Mouse (Mus musculus): Measurements from ENCODE around the gene Avl9. TPM values are rescaled to one million over a fixed set of nuclear protein-coding genes. Genes with fewer than 3 reads are reported as not detected.

Gene Avl9
- polyA plus RNA-seq, 1 experiment from 2014 or later: 31.9 TPM

DNA sequence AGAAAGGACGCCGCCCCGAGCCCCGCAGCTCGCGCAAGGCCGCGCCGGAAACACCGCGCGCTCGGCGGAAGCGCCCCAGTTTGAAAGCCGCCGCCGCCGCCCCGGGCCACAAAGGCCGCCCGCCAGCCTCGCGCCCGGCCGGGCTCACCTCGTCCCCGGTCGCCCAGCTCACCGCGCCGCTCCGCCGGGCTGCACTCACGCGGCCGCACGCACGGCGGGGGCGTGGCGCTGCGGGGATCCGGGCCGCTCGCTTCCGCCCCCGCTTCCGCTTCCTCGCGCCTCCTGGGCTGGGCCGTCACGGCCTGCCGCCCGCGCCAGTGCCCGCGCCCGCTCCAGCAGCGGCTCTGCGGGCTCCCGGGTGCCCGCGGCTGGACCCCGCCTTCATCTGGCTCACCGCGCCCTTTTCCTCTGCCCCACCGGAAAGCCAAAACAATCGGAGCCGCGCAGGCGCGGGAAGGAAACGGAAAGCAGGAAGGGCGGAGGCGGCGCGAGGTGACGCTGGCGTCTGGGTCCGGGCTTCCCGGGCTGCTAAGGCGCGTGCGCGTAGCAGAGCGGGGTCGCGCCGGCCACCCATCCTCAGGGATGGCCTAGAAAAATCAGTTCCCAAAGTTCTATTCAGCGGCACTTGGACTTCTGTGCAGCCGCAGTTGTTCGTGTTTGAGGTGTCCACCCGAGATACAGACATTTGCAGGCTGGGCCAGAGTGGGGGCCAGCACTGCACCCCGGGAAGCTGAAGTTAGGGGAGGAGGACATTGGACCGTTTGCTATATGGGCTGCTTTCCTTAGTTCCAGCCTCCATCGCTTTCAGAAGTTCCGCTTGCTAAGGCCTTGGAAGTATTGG lies 82.8 kb downstream of the Avl9 start, which contains the start of gene Kbtbd2:
Gene Kbtbd2 (minus strand): TSS at position 503 of the 841 bp plus-strand sequence.
- peak within 1 kb of the TSS; percentile 96 for H3K9ac ChIP-seq
- H3K27ac ChIP-seq: peak within 1 kb of the TSS; percentile 100
- peaks cover 34% of the 10 kb centered on the region for H3K4me1 ChIP-seq
- no peaks in the 10 kb centered on the region for H3K9me3 ChIP-seq
- H3K27me3 ChIP-seq (replicated peaks): no peaks in the 10 kb centered on the region
- peak within 1 kb of the TSS; percentile 95 for H3K4me3 ChIP-seq
- ATAC-seq (replicated peaks): peak; percentile 96
- no peaks in the 10 kb centered on the region for H3K36me3 ChIP-seq (replicated peaks)
- H3K4me2 ChIP-seq: peak within 1 kb of the TSS; percentile 74
- WGBS: under 1% methylated on average over 97 of the region's 98 CpGs

DNA sequence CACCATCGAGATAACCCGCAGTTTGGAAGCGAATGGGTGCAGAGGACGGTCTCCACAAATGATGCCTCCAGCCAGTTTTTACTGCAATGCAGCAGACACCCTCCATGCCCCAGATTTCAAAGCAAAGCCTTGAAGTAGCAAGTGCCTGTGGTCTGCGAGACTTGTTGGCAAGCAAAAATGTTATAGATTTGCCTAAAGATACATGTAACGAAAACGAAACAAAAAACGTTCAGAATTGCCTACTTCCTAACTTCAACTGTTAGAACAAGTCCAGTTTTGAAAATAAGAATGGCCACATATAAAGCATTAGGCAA lies 83.4 kb downstream of the Avl9 start:
- Histone ChIP-seq H3K36me3 (replicated peaks) (no peaks in the 10 kb centered on the region), H3K4me1 (peaks cover 34% of the 10 kb centered on the region), H3K4me3 (peak overlapping the region; percentile 95), H3K27ac (peak overlapping the region; percentile 100), H3K27me3 (replicated peaks) (no peaks in the 10 kb centered on the region), H3K9me3 (no peaks in the 10 kb centered on the region), H3K4me2 (peak overlapping the region; percentile 74), H3K9ac (peak overlapping the region; percentile 96)
- 19% methylated on average over 8 of the region's 8 CpGs for WGBS
- ATAC-seq (replicated peaks): no peak

DNA sequence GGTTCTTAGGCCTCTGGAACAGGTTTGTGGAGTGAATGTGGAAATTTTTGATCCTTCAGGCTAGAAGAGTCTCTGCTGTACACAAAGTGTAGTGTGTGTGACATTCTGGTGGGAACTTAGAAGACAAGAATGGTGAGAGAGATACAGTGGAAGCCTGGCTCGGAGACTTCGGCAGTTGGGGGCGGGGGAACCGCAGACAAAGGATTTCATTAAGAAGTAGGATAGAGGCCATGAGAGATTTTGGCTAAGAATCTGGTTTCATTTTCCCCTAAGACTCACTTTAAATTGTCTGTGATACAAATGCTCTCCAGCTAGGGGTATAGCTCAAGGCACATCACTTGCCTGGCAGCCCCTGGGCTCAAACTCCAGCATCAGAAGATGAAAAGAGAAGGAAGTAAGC lies 90.3 kb downstream of the Avl9 start:
- H3K4me1 ChIP-seq: no peaks in the 10 kb centered on the region

DNA sequence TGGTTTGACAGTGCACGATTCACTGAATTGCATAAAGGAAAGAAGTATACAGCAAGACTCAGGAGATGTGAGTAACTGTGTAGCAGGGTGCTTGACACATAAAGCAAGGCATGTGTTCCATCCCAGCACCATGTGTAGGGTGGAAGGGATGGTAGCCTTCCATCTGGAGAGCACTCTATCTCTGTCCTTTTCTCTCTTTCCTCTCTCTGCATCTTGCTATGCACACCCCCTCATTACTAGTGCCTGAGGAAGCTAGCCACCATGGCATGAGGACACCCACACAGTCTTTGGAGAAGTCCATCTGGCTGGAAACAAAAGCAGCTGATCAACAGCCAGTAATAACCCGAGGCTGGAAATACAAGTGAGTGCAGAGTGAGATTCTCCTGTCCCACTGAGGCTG lies 91.5 kb downstream of the Avl9 start:
- H3K4me2 ChIP-seq: no peak overlapping the region
- no peaks in the 10 kb centered on the region for H3K9me3 ChIP-seq
- no peak overlapping the region for H3K4me3 ChIP-seq
- no peaks in the 10 kb centered on the region for H3K4me1 ChIP-seq
- no peak for ATAC-seq (replicated peaks)
- no peaks in the 10 kb centered on the region for H3K36me3 ChIP-seq (replicated peaks)
- H3K27ac ChIP-seq: no peak overlapping the region
- no peak overlapping the region for H3K9ac ChIP-seq
- H3K27me3 ChIP-seq (replicated peaks): no peaks in the 10 kb centered on the region
- 73% methylated on average over 2 of the region's 2 CpGs for WGBS

More for the DNA sequence above, 90.3 kb downstream of the Avl9 start:
- H3K4me2 ChIP-seq: no peak overlapping the region
- ATAC-seq (replicated peaks): no peak
- no peak overlapping the region for H3K4me3 ChIP-seq
- no peaks in the 10 kb centered on the region for H3K9me3 ChIP-seq
- H3K27me3 ChIP-seq (replicated peaks): no peaks in the 10 kb centered on the region
- no peak overlapping the region for H3K27ac ChIP-seq
- 83% methylated on average over 4 of the region's 4 CpGs for WGBS
- H3K9ac ChIP-seq: no peak overlapping the region
- H3K36me3 ChIP-seq (replicated peaks): no peaks in the 10 kb centered on the region

DNA sequence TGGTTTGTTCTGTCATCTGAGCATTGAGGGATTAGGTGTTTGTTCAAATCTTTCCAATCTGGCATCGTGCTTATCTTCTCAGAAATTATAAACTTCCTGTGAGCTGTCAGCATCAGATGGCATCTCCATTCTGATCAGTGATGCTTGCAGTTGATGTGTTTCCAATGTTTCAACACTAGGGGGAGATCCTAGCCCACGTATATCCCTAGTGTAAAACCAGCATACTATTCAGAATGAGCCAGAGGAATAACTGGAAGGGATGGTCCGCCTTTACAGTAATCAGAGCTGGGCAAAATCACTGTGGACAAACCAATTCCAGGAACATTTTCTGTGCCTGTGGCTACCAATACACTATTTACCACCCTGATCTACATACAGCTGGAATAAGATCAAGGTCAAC lies 94.0 kb downstream of the Avl9 start:
- ATAC-seq (replicated peaks): peak; percentile 96
- H3K9me3 ChIP-seq: no peaks in the 10 kb centered on the region

More for the DNA sequence above, 94.0 kb downstream of the Avl9 start:
- Histone ChIP-seq H3K4me2 (no peak overlapping the region), H3K9ac (no peak overlapping the region), H3K27me3 (replicated peaks) (no peaks in the 10 kb centered on the region), H3K36me3 (replicated peaks) (no peaks in the 10 kb centered on the region), H3K4me1 (no peaks in the 10 kb centered on the region), H3K4me3 (no peak overlapping the region), H3K27ac (no peak overlapping the region)
- 20% methylated on average over 3 of the region's 3 CpGs for WGBS

Other genes with a start within 250 kb of the Avl9 start
- gene Pde1c, start 145.8 kb upstream of the Avl9 start, polyA plus RNA-seq (2015; fragmentation: Nextera tagmentation; extraction: Ambion mirVana): 8.7 and 9.9 TPM in 2 replicates
- gene Lsm5, start 10.2 kb upstream of the Avl9 start, polyA plus RNA-seq (2015; fragmentation: Nextera tagmentation; extraction: Ambion mirVana): 62.6 and 63.5 TPM in 2 replicates
- 31.0 and 33.7 TPM in 2 replicates for gene Kbtbd2, start 82.9 kb downstream of the Avl9 start, polyA plus RNA-seq (2015; fragmentation: Nextera tagmentation; extraction: Ambion mirVana)
- 31.9 and 33.3 TPM in 2 replicates for gene Fkbp9, start 117.2 kb downstream of the Avl9 start, polyA plus RNA-seq (2015; fragmentation: Nextera tagmentation; extraction: Ambion mirVana)
- 163 and 169 TPM in 2 replicates for gene Nt5c3, start 209.0 kb downstream of the Avl9 start, polyA plus RNA-seq (2015; fragmentation: Nextera tagmentation; extraction: Ambion mirVana)
- 0.50 and 0.61 TPM in 2 replicates for gene Vmn1r4, start 209.1 kb downstream of the Avl9 start, polyA plus RNA-seq (2015; fragmentation: Nextera tagmentation; extraction: Ambion mirVana)

All from midbrain, embryonic 15.5 days (tissue).